Mouse (Mus musculus): Measurements from ENCODE around the gene Fam171a1. TPM values are rescaled to one million over a fixed set of nuclear protein-coding genes. Genes with fewer than 3 reads are reported as not detected.

Fam171a1 gene
- polyA plus RNA-seq, 1 experiment, result 13.5 TPM

- peaks cover 8% of the 10 kb centered on the region for H3K79me2 ChIP-seq (ENCODE audit: control insufficient read depth, insufficient read depth)
- no peak overlapping the region for H3K4me2 ChIP-seq (ENCODE audit: low read depth)
- no peaks in the 10 kb centered on the region for H3K36me3 ChIP-seq (ENCODE audit: control insufficient read depth, insufficient read depth)
- no peaks in the 10 kb centered on the region for H3K27me3 ChIP-seq (ENCODE audit: control insufficient read depth, insufficient read depth, insufficient read length)
- no peak overlapping the region for H3ac ChIP-seq (ENCODE audit: control insufficient read depth, insufficient read length)
- H3K4me3 ChIP-seq, result no peak overlapping the region
- TF ChIP-seq USF1 (IDR thresholded peaks at IDR 0.05; ENCODE audit: low read depth), result no peak
- no peak for TF ChIP-seq MAX (IDR thresholded peaks at IDR 0.05; ENCODE audit: low read depth)
- no peak for TF ChIP-seq REST (IDR thresholded peaks at IDR 0.05; ENCODE audit: insufficient read depth, insufficient read length)
- TF ChIP-seq E2F4 (IDR thresholded peaks at IDR 0.05; ENCODE audit: insufficient read depth), result no peak
- no peak for TF ChIP-seq MYOD1 (IDR thresholded peaks at IDR 0.05; ENCODE audit: control insufficient read depth in 1 of 3, insufficient read length in 2 of 3, low read depth in 2 of 3)
- TF ChIP-seq POLR2AphosphoS2 (IDR thresholded peaks at IDR 0.05; ENCODE audit: insufficient read length, low read depth), result no peak
- TF ChIP-seq SRF (IDR thresholded peaks at IDR 0.05; ENCODE audit: control insufficient read depth, insufficient read length, low read depth), result no peak
- TF ChIP-seq TCF12 (IDR thresholded peaks at IDR 0.05; ENCODE audit: insufficient read depth, poor library complexity, severe bottlenecking), result no peak
- TF ChIP-seq POLR2A (IDR thresholded peaks at IDR 0.05; ENCODE audit: insufficient read length, low read depth), result no peak
- TF ChIP-seq TCF3 (IDR thresholded peaks at IDR 0.05; ENCODE audit: insufficient read length, low read depth), result no peak
- no peak for TF ChIP-seq CEBPB (IDR thresholded peaks at IDR 0.05; ENCODE audit: insufficient read depth, poor library complexity, severe bottlenecking)
- no peak for TF ChIP-seq MYOG (IDR thresholded peaks at IDR 0.05; ENCODE audit: control insufficient read depth in 1 of 3, insufficient read depth in 1 of 3, insufficient read length in 2 of 3, low read depth in 2 of 3)
Measured at GRCm38 (mm10) chr2:3176751-3177150, 62.7 kb downstream of the Fam171a1 start.

GRCm38 (mm10) chr2:3180550-3180949, 66.5 kb downstream of the Fam171a1 start:
- Histone ChIP-seq H3K36me3 (ENCODE audit: control insufficient read depth, insufficient read depth) (no peaks in the 10 kb centered on the region), H3K4me2 (ENCODE audit: low read depth) (no peak overlapping the region), H3K4me3 (no peak overlapping the region), H3K79me2 (ENCODE audit: control insufficient read depth, insufficient read depth) (peaks cover 8% of the 10 kb centered on the region), H3ac (ENCODE audit: control insufficient read depth, insufficient read length) (no peak overlapping the region), H3K27me3 (ENCODE audit: control insufficient read depth, insufficient read depth, insufficient read length) (no peaks in the 10 kb centered on the region)
- no peak for TF ChIP-seq SRF (IDR thresholded peaks at IDR 0.05; ENCODE audit: control insufficient read depth, insufficient read length, low read depth)
- no peak for TF ChIP-seq USF1 (IDR thresholded peaks at IDR 0.05; ENCODE audit: low read depth)
- no peak for TF ChIP-seq REST (IDR thresholded peaks at IDR 0.05; ENCODE audit: insufficient read depth, insufficient read length)
- TF ChIP-seq E2F4 (IDR thresholded peaks at IDR 0.05; ENCODE audit: insufficient read depth), result no peak
- no peak for TF ChIP-seq TCF3 (IDR thresholded peaks at IDR 0.05; ENCODE audit: insufficient read length, low read depth)
- TF ChIP-seq POLR2AphosphoS2 (IDR thresholded peaks at IDR 0.05; ENCODE audit: insufficient read length, low read depth), result no peak
- TF ChIP-seq MAX (IDR thresholded peaks at IDR 0.05; ENCODE audit: low read depth), result no peak
- no peak for TF ChIP-seq TCF12 (IDR thresholded peaks at IDR 0.05; ENCODE audit: insufficient read depth, poor library complexity, severe bottlenecking)
- TF ChIP-seq CEBPB (IDR thresholded peaks at IDR 0.05; ENCODE audit: insufficient read depth, poor library complexity, severe bottlenecking), result no peak
- TF ChIP-seq POLR2A (IDR thresholded peaks at IDR 0.05; ENCODE audit: insufficient read length, low read depth), result no peak
- TF ChIP-seq MYOD1 (IDR thresholded peaks at IDR 0.05; ENCODE audit: control insufficient read depth in 1 of 3, insufficient read length in 2 of 3, low read depth in 2 of 3), result no peak
- TF ChIP-seq MYOG (IDR thresholded peaks at IDR 0.05; ENCODE audit: control insufficient read depth in 1 of 3, insufficient read depth in 1 of 3, insufficient read length in 2 of 3, low read depth in 2 of 3), result no peak

- Histone ChIP-seq H3ac (ENCODE audit: control insufficient read depth, insufficient read length) (no peak overlapping the region), H3K4me3 (no peak overlapping the region), H3K36me3 (ENCODE audit: control insufficient read depth, insufficient read depth) (no peaks in the 10 kb centered on the region), H3K79me2 (ENCODE audit: control insufficient read depth, insufficient read depth) (no peaks in the 10 kb centered on the region), H3K27me3 (ENCODE audit: control insufficient read depth, insufficient read depth, insufficient read length) (no peaks in the 10 kb centered on the region), H3K4me2 (ENCODE audit: low read depth) (peak overlapping the region; percentile 48)
- TF ChIP-seq CEBPB (IDR thresholded peaks at IDR 0.05; ENCODE audit: insufficient read depth, poor library complexity, severe bottlenecking), result no peak
- no peak for TF ChIP-seq TCF12 (IDR thresholded peaks at IDR 0.05; ENCODE audit: insufficient read depth, poor library complexity, severe bottlenecking)
- no peak for TF ChIP-seq MYOG (IDR thresholded peaks at IDR 0.05; ENCODE audit: control insufficient read depth in 1 of 3, insufficient read depth in 1 of 3, insufficient read length in 2 of 3, low read depth in 2 of 3)
- TF ChIP-seq E2F4 (IDR thresholded peaks at IDR 0.05; ENCODE audit: insufficient read depth), result no peak
- no peak for TF ChIP-seq USF1 (IDR thresholded peaks at IDR 0.05; ENCODE audit: low read depth)
- TF ChIP-seq REST (IDR thresholded peaks at IDR 0.05; ENCODE audit: insufficient read depth, insufficient read length), result no peak
- no peak for TF ChIP-seq TCF3 (IDR thresholded peaks at IDR 0.05; ENCODE audit: insufficient read length, low read depth)
Measured at GRCm38 (mm10) chr2:3183656-3184055, 69.6 kb downstream of the Fam171a1 start.

- no peak overlapping the region for H3K4me2 ChIP-seq (ENCODE audit: low read depth)
- H3K36me3 ChIP-seq (ENCODE audit: control insufficient read depth, insufficient read depth), result no peaks in the 10 kb centered on the region
- no peak for TF ChIP-seq MAX (IDR thresholded peaks at IDR 0.05; ENCODE audit: low read depth)
- H3ac ChIP-seq (ENCODE audit: control insufficient read depth, insufficient read length), result no peak overlapping the region
- no peaks in the 10 kb centered on the region for H3K79me2 ChIP-seq (ENCODE audit: control insufficient read depth, insufficient read depth)
- no peaks in the 10 kb centered on the region for H3K27me3 ChIP-seq (ENCODE audit: control insufficient read depth, insufficient read depth, insufficient read length)
- H3K4me3 ChIP-seq, result no peak overlapping the region
Measured at GRCm38 (mm10) chr2:3185335-3185734, 71.3 kb downstream of the Fam171a1 start.

GRCm38 (mm10) chr2:3188745-3189475, 74.9 kb downstream of the Fam171a1 start:
- no peaks in the 10 kb centered on the region for H3K27me3 ChIP-seq (ENCODE audit: control insufficient read depth, insufficient read depth, insufficient read length)
- H3K79me2 ChIP-seq (ENCODE audit: control insufficient read depth, insufficient read depth), result no peaks in the 10 kb centered on the region
- H3K36me3 ChIP-seq (ENCODE audit: control insufficient read depth, insufficient read depth), result no peaks in the 10 kb centered on the region
- no peak for TF ChIP-seq REST (IDR thresholded peaks at IDR 0.05; ENCODE audit: insufficient read depth, insufficient read length)
- no peak overlapping the region for H3K4me2 ChIP-seq (ENCODE audit: low read depth)
- H3ac ChIP-seq (ENCODE audit: control insufficient read depth, insufficient read length), result no peak overlapping the region
- H3K4me3 ChIP-seq, result no peak overlapping the region

Measured in myocyte (in vitro differentiated cells).